Mouse (Mus musculus): ENCODE measurements around the gene Slc44a3. TPM values are rescaled to one million over a fixed set of nuclear protein-coding genes. Genes with fewer than 3 reads are reported as not detected.
A peak's percentile ranks its signal among the peaks of the same experiment; 100 is the strongest.

Gene Slc44a3
- polyA plus RNA-seq, 1 experiment from 2014 or later: 0.97 TPM

- ATAC-seq (ENCODE audit: low FRiP score): no peak
- H3K27ac ChIP-seq: 0 out of 2 replicates have a peak overlapping the region, but pooled peaks have one; percentile 17
- 62% methylated on average over 10 of the region's 10 CpGs for WGBS
Measured at GRCm38 (mm10) chr3:121465795-121466194, 66.4 kb downstream of the Slc44a3 start.

GRCm38 (mm10) chr3:121464733-121465305 lies 67.4 kb downstream of the Slc44a3 start:
- Histone ChIP-seq H3K36me3 (peaks cover 12% of the 10 kb centered on the region), H3K9ac (no peak overlapping the region), H3K9me3 (replicated peaks) (no peaks in the 10 kb centered on the region), H3K27ac (peak overlapping the region; percentile 52), H3K4me2 (replicated peaks) (no peak overlapping the region), H3K4me1 (peaks cover 33% of the 10 kb centered on the region), H3K27me3 (no peaks in the 10 kb centered on the region), H3K4me3 (no peak overlapping the region)
- WGBS: 31% methylated on average over 7 of the region's 7 CpGs
- no peak for ATAC-seq (ENCODE audit: low FRiP score)

More at GRCm38 (mm10) chr3:121465795-121466194, 66.4 kb downstream of the Slc44a3 start:
- H3K27me3 ChIP-seq: no peaks in the 10 kb centered on the region
- H3K4me2 ChIP-seq (replicated peaks): no peak overlapping the region
- peaks cover 40% of the 10 kb centered on the region for H3K4me1 ChIP-seq
- no peak overlapping the region for H3K9ac ChIP-seq
- no peak overlapping the region for H3K4me3 ChIP-seq
- H3K9me3 ChIP-seq (replicated peaks): no peaks in the 10 kb centered on the region
- peaks cover 7% of the 10 kb centered on the region for H3K36me3 ChIP-seq

DNA sequence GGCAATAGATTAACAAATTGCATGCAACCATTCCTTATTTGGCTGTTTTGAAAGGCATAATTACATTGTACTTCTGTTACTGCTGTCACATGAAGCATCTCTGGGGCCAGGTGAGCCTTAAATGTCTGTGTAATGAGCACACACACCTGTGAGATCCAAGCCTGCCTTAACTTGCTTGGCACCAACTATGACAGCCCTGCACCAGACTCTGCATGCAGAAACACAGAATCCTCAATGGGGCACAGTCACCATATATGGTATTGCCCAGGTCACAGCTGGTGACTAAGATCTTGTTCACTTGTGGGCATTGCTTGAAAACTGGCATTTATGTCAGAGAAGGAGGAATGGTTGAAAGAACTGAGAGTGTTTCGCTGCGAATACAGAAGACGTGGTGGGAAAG lies 69.4 kb downstream of the Slc44a3 start:
- Histone ChIP-seq H3K9ac (no peak overlapping the region), H3K27ac (no peak overlapping the region), H3K36me3 (peaks cover 27% of the 10 kb centered on the region), H3K4me3 (no peak overlapping the region), H3K9me3 (replicated peaks) (no peaks in the 10 kb centered on the region), H3K4me1 (peaks cover 15% of the 10 kb centered on the region), H3K27me3 (no peaks in the 10 kb centered on the region), H3K4me2 (replicated peaks) (no peak overlapping the region)
- ATAC-seq (ENCODE audit: low FRiP score): no peak
- 88% methylated on average over 3 of the region's 3 CpGs for WGBS

DNA sequence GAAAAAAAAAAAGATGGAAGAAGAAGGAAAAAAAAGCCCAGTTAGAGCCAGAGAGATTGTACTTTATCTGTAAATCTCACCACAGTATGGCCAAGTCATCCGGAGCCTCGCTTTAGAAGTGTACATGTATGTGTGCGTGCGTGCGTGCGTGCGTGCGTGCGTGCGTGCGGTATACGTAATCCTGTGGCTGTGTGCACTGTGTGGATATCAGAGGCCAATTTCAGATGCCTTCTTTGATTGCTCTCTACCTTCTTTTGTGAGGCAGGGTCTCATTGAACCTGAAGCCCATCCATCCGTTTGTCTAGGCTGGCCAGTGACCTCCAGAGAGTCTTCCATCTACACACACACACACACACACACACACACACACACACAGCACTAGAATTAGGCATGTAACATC lies 70.7 kb downstream of the Slc44a3 start:
- WGBS: 93% methylated on average over 13 of the region's 13 CpGs
- no peak overlapping the region for H3K27ac ChIP-seq
- H3K4me1 ChIP-seq: peaks cover 15% of the 10 kb centered on the region
- no peaks in the 10 kb centered on the region for H3K27me3 ChIP-seq
- no peaks in the 10 kb centered on the region for H3K9me3 ChIP-seq (replicated peaks)
- no peak for ATAC-seq (ENCODE audit: low FRiP score)
- no peak overlapping the region for H3K4me2 ChIP-seq (replicated peaks)
- H3K9ac ChIP-seq: no peak overlapping the region
- H3K36me3 ChIP-seq: peaks cover 40% of the 10 kb centered on the region
- H3K4me3 ChIP-seq: no peak overlapping the region

DNA sequence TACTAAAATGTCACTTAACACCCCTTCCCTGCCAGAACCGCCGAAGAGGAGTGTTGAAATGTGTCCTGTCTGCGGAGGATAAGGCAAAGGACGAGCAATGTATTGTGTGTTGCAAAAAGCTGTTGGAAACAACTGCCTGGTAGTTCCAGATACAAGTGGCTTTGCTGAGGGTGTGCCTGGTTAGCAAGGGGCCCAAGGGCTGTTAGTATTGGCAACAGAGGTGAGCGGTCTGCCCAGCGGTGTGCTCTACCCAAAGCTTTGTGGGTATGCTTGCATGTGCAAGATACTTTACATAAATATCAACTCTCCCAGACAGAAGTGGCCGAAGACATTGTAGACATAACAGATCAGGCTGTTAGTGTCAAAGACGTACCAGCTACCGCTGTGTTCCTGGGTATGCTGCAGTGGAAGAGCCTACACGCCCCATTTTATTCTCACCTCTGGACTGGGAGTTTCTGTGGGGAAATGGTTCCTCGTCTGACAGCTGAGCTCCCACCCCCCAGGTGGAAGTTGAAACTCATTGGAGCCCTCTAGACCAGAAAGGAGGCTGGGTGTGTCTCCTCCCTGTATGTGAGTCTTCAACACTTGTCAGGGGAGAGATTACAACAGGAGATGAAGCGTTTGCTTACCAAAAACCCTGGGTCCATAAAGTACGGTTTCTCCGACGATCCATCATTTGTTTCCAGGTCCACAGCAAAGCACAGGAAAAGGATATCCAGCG lies 71.6 kb downstream of the Slc44a3 start:
- no peaks in the 10 kb centered on the region for H3K9me3 ChIP-seq (replicated peaks)
- ATAC-seq (ENCODE audit: low FRiP score): no peak
- peaks cover 48% of the 10 kb centered on the region for H3K36me3 ChIP-seq
- no peaks in the 10 kb centered on the region for H3K27me3 ChIP-seq
- H3K4me1 ChIP-seq: peaks cover 10% of the 10 kb centered on the region
- no peak overlapping the region for H3K4me2 ChIP-seq (replicated peaks)
- H3K4me3 ChIP-seq: no peak overlapping the region
- no peak overlapping the region for H3K27ac ChIP-seq
- 90% methylated on average over 16 of the region's 16 CpGs for WGBS
- no peak overlapping the region for H3K9ac ChIP-seq

- H3K4me1 ChIP-seq: peaks cover 2% of the 10 kb centered on the region; the same call in 1 of the 2 replicates
- no peak overlapping the region for H3K9ac ChIP-seq
- no peak overlapping the region for H3K27ac ChIP-seq
- no peak overlapping the region for H3K4me2 ChIP-seq (replicated peaks)
- no peaks in the 10 kb centered on the region for H3K9me3 ChIP-seq (replicated peaks)
- WGBS: 83% methylated on average over 14 of the region's 14 CpGs
- no peaks in the 10 kb centered on the region for H3K27me3 ChIP-seq
- ATAC-seq (ENCODE audit: low FRiP score): no peak
- no peak overlapping the region for H3K4me3 ChIP-seq
- peaks cover 66% of the 10 kb centered on the region for H3K36me3 ChIP-seq
Measured at GRCm38 (mm10) chr3:121458545-121459492, 73.4 kb downstream of the Slc44a3 start.

- H3K4me1 ChIP-seq: peaks cover 20% of the 10 kb centered on the region
- H3K27ac ChIP-seq: no peak overlapping the region
- no peak overlapping the region for H3K9ac ChIP-seq
- H3K9me3 ChIP-seq (replicated peaks): no peaks in the 10 kb centered on the region
- H3K4me3 ChIP-seq: no peak overlapping the region
- H3K27me3 ChIP-seq: no peaks in the 10 kb centered on the region
- ATAC-seq (ENCODE audit: low FRiP score): no peak
- H3K36me3 ChIP-seq: peaks cover 60% of the 10 kb centered on the region
- no peak overlapping the region for H3K4me2 ChIP-seq (replicated peaks)
- 79% methylated on average over 10 of the region's 10 CpGs for WGBS
Measured at GRCm38 (mm10) chr3:121451404-121451803, 80.8 kb downstream of the Slc44a3 start.

- WGBS: 75% methylated on average over 8 of the region's 8 CpGs
- peaks cover 47% of the 10 kb centered on the region for H3K36me3 ChIP-seq
- no peak overlapping the region for H3K4me3 ChIP-seq
- ATAC-seq (ENCODE audit: low FRiP score): no peak
- no peak overlapping the region for H3K9ac ChIP-seq
- no peaks in the 10 kb centered on the region for H3K27me3 ChIP-seq
- H3K27ac ChIP-seq: no peak overlapping the region
- H3K4me1 ChIP-seq: peaks cover 22% of the 10 kb centered on the region
- no peak overlapping the region for H3K4me2 ChIP-seq (replicated peaks)
- H3K9me3 ChIP-seq (replicated peaks): no peaks in the 10 kb centered on the region; the same call in 1 of the 2 replicates
Measured at GRCm38 (mm10) chr3:121449527-121449926, 82.7 kb downstream of the Slc44a3 start.

- 67% methylated on average over 8 of the region's 8 CpGs for WGBS
- Histone ChIP-seq H3K4me2 (replicated peaks) (0 out of 2 replicates have a peak overlapping the region, but pooled peaks have one; percentile 8), H3K36me3 (peaks cover 47% of the 10 kb centered on the region), H3K4me1 (peaks cover 24% of the 10 kb centered on the region), H3K27me3 (no peaks in the 10 kb centered on the region), H3K9me3 (replicated peaks) (no peaks in the 10 kb centered on the region; the same call in 1 of the 2 replicates), H3K4me3 (no peak overlapping the region), H3K9ac (no peak overlapping the region), H3K27ac (peak overlapping the region; percentile 48; the same call in 1 of the 2 replicates)
- ATAC-seq (ENCODE audit: low FRiP score): peak; percentile 82
Measured at GRCm38 (mm10) chr3:121448606-121449005, 83.6 kb downstream of the Slc44a3 start.

DNA sequence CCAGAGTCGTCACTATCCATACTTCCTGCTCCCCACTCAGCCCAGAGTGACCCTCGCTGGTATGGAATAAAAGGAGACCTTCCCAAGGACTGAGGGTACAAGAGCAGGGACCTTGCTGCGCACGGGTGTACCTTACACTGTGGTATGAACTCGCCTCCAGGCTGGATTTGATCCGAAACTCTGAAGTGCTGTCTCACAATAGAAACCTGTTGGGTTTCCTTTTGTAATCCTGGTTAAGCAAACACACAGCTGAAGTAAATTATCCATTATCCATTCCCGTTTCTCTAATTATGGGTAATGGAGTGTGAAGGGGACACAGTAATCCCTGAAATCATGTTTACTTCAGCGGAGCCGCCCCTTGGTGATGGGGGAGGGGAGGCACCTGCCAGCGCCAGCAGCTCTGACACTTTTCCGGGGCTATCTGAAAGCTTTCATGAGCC lies 84.2 kb downstream of the Slc44a3 start:
- Histone ChIP-seq H3K27me3 (no peaks in the 10 kb centered on the region), H3K27ac (peak overlapping the region; percentile 48; the same call in 1 of the 2 replicates), H3K4me1 (peaks cover 25% of the 10 kb centered on the region), H3K4me2 (replicated peaks) (0 out of 2 replicates have a peak overlapping the region, but pooled peaks have one; percentile 8), H3K9ac (no peak overlapping the region), H3K9me3 (replicated peaks) (no peaks in the 10 kb centered on the region; the same call in 1 of the 2 replicates), H3K4me3 (no peak overlapping the region), H3K36me3 (peaks cover 47% of the 10 kb centered on the region)
- ATAC-seq (ENCODE audit: low FRiP score): peak; percentile 61
- 37% methylated on average over 11 of the region's 11 CpGs for WGBS

GRCm38 (mm10) chr3:121446454-121446853 lies 85.8 kb downstream of the Slc44a3 start:
- Histone ChIP-seq H3K9me3 (replicated peaks) (no peaks in the 10 kb centered on the region; the same call in 1 of the 2 replicates), H3K4me2 (replicated peaks) (no peak overlapping the region), H3K4me1 (peaks cover 31% of the 10 kb centered on the region), H3K36me3 (peaks cover 45% of the 10 kb centered on the region), H3K9ac (no peak overlapping the region), H3K27ac (no peak overlapping the region), H3K27me3 (no peaks in the 10 kb centered on the region), H3K4me3 (no peak overlapping the region)
- no peak for ATAC-seq (ENCODE audit: low FRiP score)
- WGBS: 83% methylated on average over 8 of the region's 8 CpGs

GRCm38 (mm10) chr3:121444414-121444813 lies 87.8 kb downstream of the Slc44a3 start:
- no peak for ATAC-seq (ENCODE audit: low FRiP score)
- 94% methylated on average over 6 of the region's 6 CpGs for WGBS
- H3K4me1 ChIP-seq: peaks cover 38% of the 10 kb centered on the region

More at GRCm38 (mm10) chr3:121444414-121444813, 87.8 kb downstream of the Slc44a3 start:
- Histone ChIP-seq H3K4me3 (no peak overlapping the region), H3K9ac (no peak overlapping the region), H3K9me3 (replicated peaks) (no peaks in the 10 kb centered on the region; the same call in 1 of the 2 replicates), H3K27ac (no peak overlapping the region), H3K4me2 (replicated peaks) (no peak overlapping the region), H3K27me3 (no peaks in the 10 kb centered on the region), H3K36me3 (peaks cover 37% of the 10 kb centered on the region)

Data from hindbrain, embryonic 12.5 days (tissue).